25 mouse cellular contexts compared by ENCODE assay signal in genomic region chr9:121032322-121032964, GRCm38 (mm10).
DNase-seq lines count a peak whose midpoint lies in the region; ATAC-seq and TF ChIP-seq lines count a peak whose summit lies in the region.
"Had no signal": no experiment of that assay in that cellular context is flagged by ENCODE, and none has a peak within 500 bp of the region (broad histone marks: within the 10 kb centered on the region; RNA-seq: fewer than 3 reads in every experiment).

No protein-coding gene starts in this region.

- ATAC-seq in embryonic facial prominence, embryonic 14.5 days (ENCODE audit: low read depth): 0 out of 2 replicates have a peak, but pooled peaks have one; percentile 26
- ATAC-seq in neural tube, embryonic 12.5 days (ENCODE audit: low FRiP score, low read depth): no peak
- ATAC-seq in midbrain, embryonic 12.5 days (ENCODE audit: low FRiP score, low read depth): peak; percentile 63
- ATAC-seq: forebrain, embryonic 16.5 days; inflammation-experienced regulatory T-cells, adult 6 months; liver, postnatal 0 days had no signal

- H3K36me3 ChIP-seq in embryonic facial prominence, embryonic 14.5 days (ENCODE audit: control insufficient read depth, insufficient read depth, low read length): no peaks in the 10 kb centered on the region
- no peaks in the 10 kb centered on the region for H3K36me3 ChIP-seq in embryonic facial prominence, embryonic 10.5 days (replicated peaks)
- H3K36me3 ChIP-seq in neural tube, embryonic 12.5 days: no peaks in the 10 kb centered on the region
- H3K36me3 ChIP-seq in midbrain, embryonic 12.5 days: no peaks in the 10 kb centered on the region
- no peaks in the 10 kb centered on the region for H3K36me3 ChIP-seq in kidney, adult 2 months (ENCODE audit: control insufficient read depth, insufficient read depth, low read length)
- H3K36me3 ChIP-seq: embryonic facial prominence, embryonic 12.5 days; G1E; stomach, embryonic 15.5 days had no signal

- intact Hi-C loops in gastrocnemius, adult 2 months (cut with DNase I): no loop called here

- no peak overlapping the region for H3K4me3 ChIP-seq in embryonic facial prominence, embryonic 14.5 days (ENCODE audit: low read depth, low read length)
- H3K4me3 ChIP-seq in embryonic facial prominence, embryonic 10.5 days: no peak overlapping the region
- H3K4me3 ChIP-seq in neural tube, embryonic 12.5 days: no peak overlapping the region
- H3K4me3 ChIP-seq in midbrain, embryonic 12.5 days: no peak overlapping the region
- H3K4me3 ChIP-seq in gastrocnemius, adult 2 months: no peak overlapping the region
- H3K4me3 ChIP-seq in kidney, adult 2 months (ENCODE audit: insufficient read depth, low read depth, low read length): no peak overlapping the region
- H3K4me3 ChIP-seq: embryonic facial prominence, embryonic 12.5 days; left cerebral cortex, adult 2 months; megakaryocyte, embryonic 14.5 days; stomach, embryonic 15.5 days had no signal

- H3K4me2 ChIP-seq in embryonic facial prominence, embryonic 14.5 days (ENCODE audit: low read depth, low read length): no peak overlapping the region
- no peak overlapping the region for H3K4me2 ChIP-seq in neural tube, embryonic 12.5 days (replicated peaks)
- no peak overlapping the region for H3K4me2 ChIP-seq in midbrain, embryonic 12.5 days (replicated peaks)
- H3K4me2 ChIP-seq: embryonic facial prominence, embryonic 12.5 days; heart, embryonic 11.5 days; stomach, embryonic 15.5 days had no signal

- TF ChIP-seq CTCF in gastrocnemius, adult 2 months (IDR thresholded peaks at IDR 0.05): no peak
- TF ChIP-seq CTCF in kidney, adult 2 months (conservative IDR thresholded peaks at IDR 0.05; ENCODE audit: insufficient read depth, insufficient read length, low read depth, low read length): no peak

- WGBS in embryonic facial prominence, embryonic 14.5 days: 53% methylated on average over 9 of the region's 10 CpGs
- 36% methylated on average over 10 of the region's 10 CpGs for WGBS in embryonic facial prominence, embryonic 10.5 days
- 44% methylated on average over 10 of the region's 10 CpGs for WGBS in neural tube, embryonic 12.5 days
- 28% methylated on average over 10 of the region's 10 CpGs for WGBS in midbrain, embryonic 12.5 days
- WGBS in kidney, adult 2 months: 85% methylated on average over 10 of the region's 10 CpGs

- H3K9me3 ChIP-seq in embryonic facial prominence, embryonic 14.5 days (ENCODE audit: control insufficient read depth, low read length): no peaks in the 10 kb centered on the region
- H3K9me3 ChIP-seq in embryonic facial prominence, embryonic 10.5 days: no peaks in the 10 kb centered on the region
- H3K9me3 ChIP-seq in neural tube, embryonic 12.5 days: no peaks in the 10 kb centered on the region
- no peaks in the 10 kb centered on the region for H3K9me3 ChIP-seq in midbrain, embryonic 12.5 days
- H3K9me3 ChIP-seq: embryonic facial prominence, embryonic 12.5 days; G1E; megakaryocyte, embryonic 14.5 days; stomach, embryonic 15.5 days had no signal

- H3K9ac ChIP-seq in embryonic facial prominence, embryonic 14.5 days (ENCODE audit: low read depth, low read length): no peak overlapping the region
- peak overlapping the region; percentile 5; the same call in 1 of the 2 replicates for H3K9ac ChIP-seq in neural tube, embryonic 12.5 days
- no peak overlapping the region for H3K9ac ChIP-seq in midbrain, embryonic 12.5 days (replicated peaks)
- H3K9ac ChIP-seq: embryonic facial prominence, embryonic 12.5 days; liver, postnatal 0 days; stomach, embryonic 15.5 days had no signal

- no peaks in the 10 kb centered on the region for H3K4me1 ChIP-seq in embryonic facial prominence, embryonic 14.5 days (ENCODE audit: control insufficient read depth, insufficient read depth, low read length)
- H3K4me1 ChIP-seq in embryonic facial prominence, embryonic 10.5 days: peaks cover 42% of the 10 kb centered on the region
- peaks cover 33% of the 10 kb centered on the region for H3K4me1 ChIP-seq in neural tube, embryonic 12.5 days
- H3K4me1 ChIP-seq in midbrain, embryonic 12.5 days: peaks cover 42% of the 10 kb centered on the region
- H3K4me1 ChIP-seq in kidney, adult 2 months (ENCODE audit: control insufficient read depth, insufficient read depth, low read length): no peaks in the 10 kb centered on the region
- H3K4me1 ChIP-seq: stomach, embryonic 15.5 days had no signal

- no peak for TF ChIP-seq POLR2A in kidney, adult 2 months (IDR thresholded peaks at IDR 0.05; ENCODE audit: low read depth, low read length)

- DNase-seq in embryonic facial prominence, embryonic 14.5 days (ENCODE audit: low spot score): no peak
- DNase-seq in embryonic facial prominence, embryonic 10.5 days (ENCODE audit: low spot score): no peak
- no peak for DNase-seq in neural tube, embryonic 10.5 days (ENCODE audit: extremely low spot score, low spot score)
- peak; percentile 34 for DNase-seq in retina, postnatal 1 day
- no peak for DNase-seq in gastrocnemius, adult 2 months
- no peak for DNase-seq in kidney, adult 2 months
- DNase-seq: adrenal gland, postnatal 14 days; cerebellum, adult 18-20 months; cerebellum, postnatal 25 days; heart, postnatal 10 days; kidney, adult 8-10 months; kidney, postnatal 25 days; left cerebral cortex, postnatal 4 days; liver, postnatal 0 days; lung, postnatal 14 days had no signal

- H3K27me3 ChIP-seq in embryonic facial prominence, embryonic 14.5 days (replicated peaks; ENCODE audit: control insufficient read depth, insufficient read depth, low read length): no peaks in the 10 kb centered on the region; the same call in 1 of the 2 replicates
- 0 out of 2 replicates have a peak, but pooled peaks cover 4% of the 10 kb centered on the region for H3K27me3 ChIP-seq in embryonic facial prominence, embryonic 10.5 days (replicated peaks; ENCODE audit: low read depth, poor library complexity, severe bottlenecking)
- H3K27me3 ChIP-seq in neural tube, embryonic 12.5 days (replicated peaks): no peaks in the 10 kb centered on the region
- H3K27me3 ChIP-seq in midbrain, embryonic 12.5 days: no peaks in the 10 kb centered on the region
- no peaks in the 10 kb centered on the region for H3K27me3 ChIP-seq in kidney, adult 2 months (replicated peaks; ENCODE audit: control insufficient read depth, insufficient read depth, low read length)
- H3K27me3 ChIP-seq: stomach, embryonic 15.5 days had no signal

- H3K27ac ChIP-seq in embryonic facial prominence, embryonic 14.5 days (replicated peaks; ENCODE audit: low read depth, low read length): no peak overlapping the region
- H3K27ac ChIP-seq in embryonic facial prominence, embryonic 10.5 days (replicated peaks): no peak overlapping the region; the same call in 1 of the 2 replicates
- H3K27ac ChIP-seq in neural tube, embryonic 12.5 days: no peak overlapping the region
- H3K27ac ChIP-seq in midbrain, embryonic 12.5 days (replicated peaks): peak overlapping the region; percentile 46
- no peak overlapping the region for H3K27ac ChIP-seq in gastrocnemius, adult 2 months
- H3K27ac ChIP-seq in kidney, adult 2 months (ENCODE audit: insufficient read depth, low read depth, low read length): no peak overlapping the region
- H3K27ac ChIP-seq: embryonic facial prominence, embryonic 12.5 days; left cerebral cortex, adult 2 months; stomach, embryonic 15.5 days had no signal
